Mouse (Mus musculus) limb, embryonic 13.5 days (tissue): Measurements from ENCODE around the gene Nmnat2. TPM values are rescaled to one million over a fixed set of nuclear protein-coding genes. Genes with fewer than 3 reads are reported as not detected.
A peak's percentile ranks its signal among the peaks of the same experiment; 100 is the strongest.

Source experiments
- ATAC-seq: fragments of 200-750 bp; cut with Nextera tagmentation; 2 replicates; pipeline ENCODE4 v1.8.0; 2017; ENCODE audit warnings: low read depth, moderate number of reproducible peaks, moderate TSS enrichment; ENCODE audit not compliant: low FRiP score
- H3K27ac ChIP-seq: fragments of 300-500 bp; sonication (generic); 2 replicates; pipeline ENCODE4 v1.5.1; 2015; ENCODE audit warnings: inconsistent platforms, mild to moderate bottlenecking, moderate library complexity
- H3K27me3 ChIP-seq: fragments of 300-500 bp; sonication (generic); 2 replicates; pipeline ENCODE4 v1.6.1; 2015; ENCODE audit warnings: mild to moderate bottlenecking, inconsistent platforms
- H3K36me3 ChIP-seq: fragments of 300-500 bp; sonication (generic); 2 replicates; pipeline ENCODE4 v1.6.1; 2015; ENCODE audit warnings: inconsistent platforms, mild to moderate bottlenecking, moderate library complexity
- H3K4me1 ChIP-seq: fragments of 300-500 bp; sonication (generic); 2 replicates; pipeline ENCODE4 v1.6.1; 2015; ENCODE audit warnings: inconsistent platforms
- H3K4me2 ChIP-seq: fragments of 300-500 bp; sonication (generic); replicated peaks from 2 replicates; pipeline ENCODE4 v1.6.1; 2015; ENCODE audit warnings: inconsistent platforms, mild to moderate bottlenecking, moderate library complexity
- H3K4me3 ChIP-seq: fragments of 300-500 bp; sonication (generic); 2 replicates; pipeline ENCODE4 v1.5.1; 2015; ENCODE audit warnings: moderate library complexity, mild to moderate bottlenecking, inconsistent platforms
- H3K9ac ChIP-seq: fragments of 300-500 bp; sonication (generic); 2 replicates; pipeline ENCODE4 v1.6.1; 2015; ENCODE audit warnings: mild to moderate bottlenecking, inconsistent platforms
- H3K9me3 ChIP-seq: fragments of 300-500 bp; sonication (generic); 2 replicates; pipeline ENCODE4 v1.6.1; 2016; ENCODE audit warnings: inconsistent platforms
- WGBS: fragments of 180-500 bp; shearing (Covaris S2); methylation state at CpG from one replicate; pipeline ENCODE4 v1.1.7; 2015; 5-methylcytosine and 5-hydroxymethylcytosine counted together
- polyA plus RNA-seq: library from polyadenylated mRNA; unstranded; fragments of >200 nt; fragmentation: Nextera tagmentation; extraction: Ambion mirVana; gene quantifications from 2 replicates; pipeline ENCODE4 v1.2.1, GENCODE M21; 2015

Nmnat2 gene
- polyA plus RNA-seq, 1 experiment from 2014 or later: 1.5 TPM

DNA sequence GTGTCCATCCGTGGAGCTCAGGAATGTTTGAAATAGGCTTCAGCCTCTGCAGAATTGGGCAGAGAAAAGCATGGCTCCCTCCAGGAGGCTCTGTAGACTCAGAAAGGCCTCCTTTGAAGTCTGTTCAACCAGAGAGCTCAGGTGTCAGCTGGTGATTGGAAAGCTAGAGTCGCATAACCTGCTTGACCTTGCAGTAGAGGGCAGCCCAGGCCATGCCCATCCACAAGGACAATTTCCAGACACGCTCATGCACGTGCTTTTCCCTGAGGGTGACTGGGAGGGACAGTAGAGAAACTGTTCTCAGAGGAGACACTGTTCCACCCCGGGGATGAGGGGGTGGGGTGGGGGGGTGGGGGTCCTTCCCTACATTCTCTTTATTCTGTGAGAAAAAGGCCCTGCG, 76.6 kb downstream of the Nmnat2 start:
- Histone ChIP-seq H3K9me3 (0 out of 2 replicates have a peak, but pooled peaks cover 3% of the 10 kb centered on the region), H3K4me1 (peaks cover 8% of the 10 kb centered on the region; the same call in 1 of the 2 replicates), H3K27ac (no peak overlapping the region), H3K4me2 (peak overlapping the region; percentile 25; the same call in 1 of the 2 replicates), H3K4me3 (no peak overlapping the region), H3K9ac (no peak overlapping the region), H3K36me3 (no peaks in the 10 kb centered on the region), H3K27me3 (no peaks in the 10 kb centered on the region)
- no peak for ATAC-seq
- 49% methylated on average over 6 of the region's 6 CpGs for WGBS

DNA sequence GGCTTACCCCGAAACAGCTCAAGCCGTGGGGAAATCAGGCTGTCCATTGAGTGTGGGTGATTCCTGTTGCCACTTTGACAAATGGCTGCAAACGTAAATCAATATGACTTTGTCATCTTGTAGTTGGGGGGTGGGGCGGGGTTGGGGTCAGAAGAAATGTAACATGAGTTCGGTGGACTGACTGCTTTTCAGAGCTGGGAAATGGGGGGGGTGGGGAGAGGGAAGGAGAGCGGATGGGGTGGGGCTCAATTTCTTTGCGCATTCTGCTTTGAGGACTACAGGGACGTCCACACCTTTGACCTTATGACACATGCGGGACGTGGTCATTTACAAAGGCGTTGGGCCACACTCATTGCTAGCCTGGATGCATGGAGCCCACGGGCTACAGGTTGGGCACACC, 77.2 kb downstream of the Nmnat2 start:
- H3K9me3 ChIP-seq: 0 out of 2 replicates have a peak, but pooled peaks cover 3% of the 10 kb centered on the region
- ATAC-seq: no peak
- no peaks in the 10 kb centered on the region for H3K27me3 ChIP-seq
- 64% methylated on average over 12 of the region's 12 CpGs for WGBS
- H3K36me3 ChIP-seq: no peaks in the 10 kb centered on the region
- no peak overlapping the region for H3K4me3 ChIP-seq
- H3K27ac ChIP-seq: no peak overlapping the region
- peak overlapping the region; percentile 25; the same call in 1 of the 2 replicates for H3K4me2 ChIP-seq
- H3K9ac ChIP-seq: no peak overlapping the region
- peaks cover 8% of the 10 kb centered on the region; the same call in 1 of the 2 replicates for H3K4me1 ChIP-seq

DNA sequence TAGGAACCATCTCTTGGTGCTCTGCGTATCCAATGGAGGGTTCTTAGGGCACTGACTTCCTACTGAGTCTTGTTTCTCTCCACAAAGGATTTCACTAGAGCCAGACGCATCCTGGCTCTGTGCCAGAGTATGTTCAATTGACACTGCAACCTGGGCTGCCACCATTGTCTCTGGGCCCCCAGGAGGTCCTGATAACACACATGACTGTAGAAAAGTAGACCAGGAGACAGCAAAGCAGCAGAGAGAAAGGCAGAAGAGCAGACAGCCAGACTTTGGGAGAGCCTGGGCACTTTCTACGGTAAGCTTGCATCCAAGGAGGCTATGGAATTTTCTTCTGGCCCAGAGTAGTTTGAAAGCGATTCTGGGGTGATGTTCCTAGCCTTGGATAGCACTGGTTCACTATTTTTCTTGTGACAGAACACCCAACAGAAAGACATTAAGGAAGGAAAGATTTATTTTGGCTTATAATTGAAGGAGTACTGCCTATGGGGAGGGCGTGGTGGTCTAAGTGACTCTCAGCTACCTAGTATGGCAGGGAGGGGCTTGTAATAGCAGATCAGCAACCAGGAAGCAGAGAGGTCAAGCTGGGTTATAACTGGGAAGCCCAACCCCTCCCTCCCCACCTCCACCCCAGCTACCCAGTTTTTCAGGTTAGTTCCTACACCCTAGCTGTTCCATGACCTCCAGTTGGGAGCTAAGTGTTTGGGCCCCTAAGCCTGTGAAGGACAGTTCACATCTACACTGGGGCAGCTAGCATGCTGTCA, 78.5 kb downstream of the Nmnat2 start:
- Histone ChIP-seq H3K4me3 (no peak overlapping the region), H3K4me1 (peaks cover 8% of the 10 kb centered on the region; the same call in 1 of the 2 replicates), H3K27ac (no peak overlapping the region; the same call in 1 of the 2 replicates), H3K9ac (no peak overlapping the region), H3K27me3 (no peaks in the 10 kb centered on the region), H3K9me3 (0 out of 2 replicates have a peak, but pooled peaks cover 3% of the 10 kb centered on the region), H3K4me2 (no peak overlapping the region), H3K36me3 (no peaks in the 10 kb centered on the region)
- no peak for ATAC-seq
- WGBS: 67% methylated on average over 5 of the region's 5 CpGs

- ATAC-seq: no peak
- WGBS: 81% methylated on average over 7 of the region's 7 CpGs
- no peak overlapping the region for H3K9ac ChIP-seq
- no peak overlapping the region for H3K27ac ChIP-seq
- H3K9me3 ChIP-seq: 0 out of 2 replicates have a peak, but pooled peaks cover 3% of the 10 kb centered on the region
- no peak overlapping the region for H3K4me2 ChIP-seq
- no peak overlapping the region for H3K4me3 ChIP-seq
- no peaks in the 10 kb centered on the region for H3K36me3 ChIP-seq
- no peaks in the 10 kb centered on the region for H3K27me3 ChIP-seq
- peaks cover 8% of the 10 kb centered on the region; the same call in 1 of the 2 replicates for H3K4me1 ChIP-seq
Observed at GRCm38 (mm10) chr1:153034064-153034463, 79.3 kb downstream of the Nmnat2 start.

GRCm38 (mm10) chr1:153035328-153035944, 80.6 kb downstream of the Nmnat2 start:
- peak overlapping the region; percentile 11; the same call in 1 of the 2 replicates for H3K4me2 ChIP-seq
- H3K9me3 ChIP-seq: no peaks in the 10 kb centered on the region
- 0 out of 2 replicates have a peak overlapping the region, but pooled peaks have one; percentile 6 for H3K27ac ChIP-seq
- peaks cover 8% of the 10 kb centered on the region; the same call in 1 of the 2 replicates for H3K4me1 ChIP-seq
- WGBS: 40% methylated on average over 6 of the region's 6 CpGs
- no peaks in the 10 kb centered on the region for H3K36me3 ChIP-seq
- no peak overlapping the region for H3K4me3 ChIP-seq
- no peak overlapping the region for H3K9ac ChIP-seq
- ATAC-seq: no peak; the same call in 1 of the 2 replicates
- no peaks in the 10 kb centered on the region for H3K27me3 ChIP-seq

DNA sequence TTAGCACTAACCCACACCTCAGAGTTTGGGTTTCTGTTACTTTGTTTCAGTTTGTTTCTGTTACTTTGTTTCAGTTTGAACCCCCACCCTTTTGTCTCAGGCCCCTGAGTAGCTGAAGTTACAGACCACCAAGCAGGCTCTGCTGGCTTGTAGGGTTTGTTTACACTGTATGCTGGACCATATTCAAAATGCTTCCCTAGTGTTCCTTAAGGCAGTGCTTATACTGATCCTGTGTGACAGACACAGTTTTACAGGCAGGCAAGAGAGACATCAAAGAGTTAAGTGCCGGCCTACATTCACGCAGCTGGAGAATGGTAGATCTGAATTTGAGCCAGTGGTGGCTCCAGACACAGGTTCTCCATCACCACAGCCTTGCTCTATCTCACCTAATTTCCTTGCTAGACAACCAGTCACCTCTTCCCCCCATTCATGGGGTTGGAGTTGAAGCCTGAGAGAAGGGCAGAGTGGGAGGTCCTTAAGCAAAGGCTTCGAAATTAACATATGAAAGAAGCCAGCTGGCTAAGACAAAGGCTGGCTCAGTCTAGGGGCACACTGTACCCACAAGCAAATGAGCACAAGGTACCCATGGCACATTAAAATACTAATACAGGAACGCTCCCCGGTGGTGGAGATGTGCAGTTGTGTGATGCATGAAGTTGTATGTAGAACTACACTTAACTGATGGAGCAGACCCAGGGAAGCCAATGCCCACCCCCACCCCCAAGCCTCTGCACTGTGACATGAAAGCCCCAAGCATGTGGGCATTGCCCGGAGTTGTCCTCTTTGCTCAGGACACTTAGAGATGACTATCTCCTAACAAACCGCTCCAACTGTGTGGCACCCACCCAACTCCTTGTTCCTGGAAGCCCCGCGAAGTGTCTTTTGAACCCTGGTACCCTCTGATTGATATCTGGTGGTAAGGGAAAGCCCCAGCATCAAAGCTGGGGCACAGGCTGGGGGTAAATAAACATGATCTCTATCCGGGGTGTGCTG, 82.9 kb downstream of the Nmnat2 start:
- H3K36me3 ChIP-seq: no peaks in the 10 kb centered on the region
- H3K27ac ChIP-seq: no peak overlapping the region
- H3K9me3 ChIP-seq: no peaks in the 10 kb centered on the region
- whole genome bisulfite sequencing: 70% methylated on average over 10 of the region's 10 CpGs
- H3K9ac ChIP-seq: no peak overlapping the region
- peaks cover 11% of the 10 kb centered on the region; the same call in 1 of the 2 replicates for H3K4me1 ChIP-seq
- no peak overlapping the region for H3K4me2 ChIP-seq
- ATAC-seq: no peak
- no peak overlapping the region for H3K4me3 ChIP-seq
- no peaks in the 10 kb centered on the region for H3K27me3 ChIP-seq

GRCm38 (mm10) chr1:153040091-153040490, 85.3 kb downstream of the Nmnat2 start:
- ATAC-seq: no peak
- H3K27me3 ChIP-seq: 0 out of 2 replicates have a peak, but pooled peaks cover 4% of the 10 kb centered on the region
- 50% methylated on average over 3 of the region's 3 CpGs for WGBS

DNA sequence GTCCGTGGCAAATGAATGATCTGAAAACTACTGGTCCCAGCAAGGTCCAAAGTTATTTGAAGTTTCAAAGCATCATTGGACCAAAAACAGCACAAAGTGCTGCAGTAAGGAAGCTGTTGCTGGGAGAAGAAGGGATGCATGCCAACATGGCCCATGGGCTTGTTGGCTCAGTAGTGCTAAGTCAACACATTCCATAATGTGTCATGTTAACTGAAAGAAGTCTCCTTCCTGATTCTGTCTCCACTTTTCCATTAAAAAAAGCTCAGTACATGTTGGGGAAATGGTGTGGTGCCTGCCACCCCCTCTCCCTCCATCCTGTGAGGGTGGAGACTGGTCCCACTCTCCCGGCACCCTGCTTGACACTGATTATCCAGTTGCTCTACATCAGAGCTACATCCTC, 86.3 kb downstream of the Nmnat2 start:
- no peak for ATAC-seq
- Histone ChIP-seq H3K4me3 (no peak overlapping the region), H3K9ac (no peak overlapping the region), H3K36me3 (no peaks in the 10 kb centered on the region), H3K4me1 (0 out of 2 replicates have a peak, but pooled peaks cover 3% of the 10 kb centered on the region), H3K9me3 (no peaks in the 10 kb centered on the region), H3K4me2 (no peak overlapping the region), H3K27ac (no peak overlapping the region), H3K27me3 (0 out of 2 replicates have a peak, but pooled peaks cover 4% of the 10 kb centered on the region)
- WGBS: 71% methylated on average over 2 of the region's 2 CpGs

More at GRCm38 (mm10) chr1:153040091-153040490, 85.3 kb downstream of the Nmnat2 start:
- no peak overlapping the region for H3K4me2 ChIP-seq
- no peaks in the 10 kb centered on the region for H3K9me3 ChIP-seq
- H3K27ac ChIP-seq: no peak overlapping the region
- peaks cover 6% of the 10 kb centered on the region; the same call in 1 of the 2 replicates for H3K4me1 ChIP-seq
- no peak overlapping the region for H3K4me3 ChIP-seq
- no peak overlapping the region for H3K9ac ChIP-seq
- no peaks in the 10 kb centered on the region for H3K36me3 ChIP-seq

DNA sequence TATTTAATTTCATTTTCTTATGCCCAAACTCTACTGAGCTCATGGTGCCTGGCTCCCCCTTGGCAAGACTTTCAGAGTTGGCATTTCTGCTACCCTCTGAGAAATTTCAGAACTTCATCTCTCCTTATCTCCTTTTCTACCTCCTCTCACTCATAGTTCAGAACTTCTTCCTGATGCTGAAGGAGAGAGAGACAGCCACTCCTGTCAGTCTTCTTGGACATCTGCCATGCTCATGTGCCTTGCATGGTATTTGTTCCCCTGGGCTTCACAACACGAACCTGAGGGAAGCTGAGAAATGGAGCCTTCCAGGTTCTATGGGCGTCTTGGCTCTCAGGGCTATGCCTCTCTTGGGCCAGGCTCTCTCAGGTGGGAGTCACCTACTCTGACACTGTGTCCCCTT, 87.5 kb downstream of the Nmnat2 start:
- Histone ChIP-seq H3K27me3 (0 out of 2 replicates have a peak, but pooled peaks cover 4% of the 10 kb centered on the region), H3K4me3 (no peak overlapping the region), H3K27ac (no peak overlapping the region), H3K9ac (no peak overlapping the region), H3K4me2 (no peak overlapping the region), H3K36me3 (no peaks in the 10 kb centered on the region), H3K4me1 (0 out of 2 replicates have a peak, but pooled peaks cover 3% of the 10 kb centered on the region), H3K9me3 (no peaks in the 10 kb centered on the region)
- 70% methylated on average over 2 of the region's 2 CpGs for WGBS
- ATAC-seq: no peak

DNA sequence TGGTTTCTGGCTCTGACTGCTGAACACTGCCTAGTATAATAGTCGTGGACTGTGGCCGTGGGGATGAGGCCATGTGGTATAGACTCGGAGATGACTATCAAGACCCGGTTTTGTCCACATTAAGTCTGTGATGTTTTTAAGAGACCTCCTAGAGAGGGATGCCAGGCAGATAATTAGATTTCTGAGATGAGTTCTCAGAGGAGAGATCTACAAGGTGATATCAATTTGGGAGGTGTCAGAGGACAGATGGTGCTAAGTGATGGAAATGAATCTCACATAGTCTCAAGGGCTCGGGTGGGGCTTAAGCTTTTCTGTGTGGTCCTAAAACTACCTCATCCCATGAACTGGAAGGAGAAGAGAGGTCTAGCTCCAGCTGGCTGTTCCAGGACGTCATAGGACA, 88.5 kb downstream of the Nmnat2 start:
- 44% methylated on average over 6 of the region's 6 CpGs for WGBS
- Histone ChIP-seq H3K27me3 (0 out of 2 replicates have a peak, but pooled peaks cover 4% of the 10 kb centered on the region), H3K4me3 (no peak overlapping the region), H3K4me1 (0 out of 2 replicates have a peak, but pooled peaks cover 5% of the 10 kb centered on the region), H3K36me3 (no peaks in the 10 kb centered on the region), H3K9me3 (no peaks in the 10 kb centered on the region), H3K9ac (no peak overlapping the region), H3K4me2 (no peak overlapping the region), H3K27ac (no peak overlapping the region)
- no peak for ATAC-seq

GRCm38 (mm10) chr1:153045368-153045767, 90.6 kb downstream of the Nmnat2 start:
- Histone ChIP-seq H3K9me3 (no peaks in the 10 kb centered on the region), H3K27me3 (0 out of 2 replicates have a peak, but pooled peaks cover 4% of the 10 kb centered on the region), H3K4me2 (no peak overlapping the region), H3K4me1 (0 out of 2 replicates have a peak, but pooled peaks cover 7% of the 10 kb centered on the region), H3K27ac (no peak overlapping the region), H3K36me3 (no peaks in the 10 kb centered on the region), H3K4me3 (no peak overlapping the region), H3K9ac (no peak overlapping the region)
- no peak for ATAC-seq
- 70% methylated on average over 11 of the region's 11 CpGs for WGBS
